Comparison of ENCODE assay signal across 8 mouse cellular contexts in the genomic region with DNA sequence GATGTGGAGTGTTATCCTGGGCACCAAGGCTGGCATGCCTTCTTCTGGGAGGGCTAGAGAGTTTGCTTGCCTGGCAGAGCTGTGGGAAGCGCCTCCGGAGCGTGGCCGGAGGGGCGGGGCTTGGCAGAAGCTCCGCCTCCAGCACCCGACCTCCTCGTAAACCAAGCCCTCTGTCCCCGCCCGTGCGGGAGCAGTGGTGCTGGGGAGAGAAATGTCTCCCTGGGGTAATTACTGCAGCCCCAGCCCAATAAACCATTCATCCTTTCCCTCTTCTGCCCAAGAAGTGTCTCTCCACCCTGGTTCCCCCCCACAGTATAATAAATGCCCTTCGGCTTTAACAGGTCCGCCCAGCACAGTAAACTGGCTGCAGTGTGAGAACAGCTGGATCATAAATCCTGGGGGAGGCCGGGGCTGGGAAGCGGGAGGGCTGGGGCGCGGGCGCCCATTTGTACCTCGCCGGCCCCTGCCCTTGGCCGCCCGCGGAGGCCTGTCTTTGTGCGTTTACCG. TPM values are rescaled to one million over a fixed set of nuclear protein-coding genes. Genes with fewer than 3 reads are reported as not detected.
DNase-seq lines count a peak whose midpoint lies in the region; ATAC-seq lines count a peak whose summit lies in the region.

No protein-coding gene starts in this region.

- 0 out of 2 replicates have a peak, but pooled peaks have one; percentile 18 for ATAC-seq in embryonic facial prominence, embryonic 13.5 days (ENCODE audit: insufficient number of reproducible peaks, insufficient read depth, low FRiP score, low TSS enrichment, low read depth)
- peak; percentile 49 for ATAC-seq in hindbrain, embryonic 12.5 days (ENCODE audit: low FRiP score)

- no peak overlapping the region for H3K9ac ChIP-seq in embryonic facial prominence, embryonic 13.5 days
- H3K9ac ChIP-seq in hindbrain, embryonic 12.5 days, result peak overlapping the region; percentile 70

- H3K4me2 ChIP-seq in embryonic facial prominence, embryonic 13.5 days, result peak overlapping the region; percentile 73
- H3K4me2 ChIP-seq in hindbrain, embryonic 12.5 days (replicated peaks), result peak overlapping the region; percentile 84

- peaks cover 99% of the 10 kb centered on the region for H3K27me3 ChIP-seq in embryonic facial prominence, embryonic 13.5 days
- peaks cover 44% of the 10 kb centered on the region for H3K27me3 ChIP-seq in hindbrain, embryonic 12.5 days

- H3K36me3 ChIP-seq in embryonic facial prominence, embryonic 13.5 days, result no peaks in the 10 kb centered on the region
- peaks cover 21% of the 10 kb centered on the region for H3K36me3 ChIP-seq in hindbrain, embryonic 12.5 days

- no peaks in the 10 kb centered on the region for H3K9me3 ChIP-seq in embryonic facial prominence, embryonic 13.5 days
- H3K9me3 ChIP-seq in hindbrain, embryonic 12.5 days (replicated peaks), result no peaks in the 10 kb centered on the region

- peak; percentile 81 for DNase-seq in 3134 (ENCODE audit: extremely low read depth, insufficient read length, low spot score)
- peak; percentile 74 for DNase-seq in adrenal gland, adult 2 months
- peak; percentile 76 to 83 for DNase-seq in layer of hippocampus, postnatal 14 days (ENCODE audit: low spot score in 2 of 2)
- peak; percentile 38 for DNase-seq in lung, postnatal 10 days
- DNase-seq in right cerebral cortex, postnatal 25 days, result peak; percentile 87
- no peak for DNase-seq in T-cell, adult 2 months (ENCODE audit: low spot score)

- peaks cover 35% of the 10 kb centered on the region for H3K4me1 ChIP-seq in embryonic facial prominence, embryonic 13.5 days
- H3K4me1 ChIP-seq in hindbrain, embryonic 12.5 days, result peaks cover 64% of the 10 kb centered on the region

- peak overlapping the region; percentile 37 for H3K4me3 ChIP-seq in embryonic facial prominence, embryonic 13.5 days
- peak overlapping the region; percentile 85 for H3K4me3 ChIP-seq in hindbrain, embryonic 12.5 days

- H3K27ac ChIP-seq in embryonic facial prominence, embryonic 13.5 days, result no peak overlapping the region
- H3K27ac ChIP-seq in hindbrain, embryonic 12.5 days, result peak overlapping the region; percentile 93

- under 1% methylated on average over 25 of the region's 25 CpGs for WGBS in embryonic facial prominence, embryonic 13.5 days
- WGBS in hindbrain, embryonic 12.5 days, result under 1% methylated on average over 24 of the region's 25 CpGs

RNA-seq across cellular contexts. Expression of a gene that starts 40.7 kb away (rescaled TPM):
- total RNA-seq in adrenal gland, adult 2 months (2021), result under 1 TPM; 0.37 to 0.45 TPM
- polyA plus RNA-seq in adrenal gland, adult 2 months (2012; rRNA removed), result 0.11 and 0.32 TPM in 2 replicates
- not detected in 2 replicates for polyA plus RNA-seq in embryonic facial prominence, embryonic 13.5 days (2015; fragmentation: Nextera tagmentation; extraction: Ambion mirVana)
- not detected in 2 replicates for polyA plus RNA-seq in hindbrain, embryonic 12.5 days (2016; fragmentation: Nextera tagmentation; extraction: Ambion mirVana)
- total RNA-seq in layer of hippocampus, postnatal 14 days (2021), result 1 to 10 TPM; 1.5 to 2.4 TPM
